In genomic region chr19:4810746-4811062, GRCm38 (mm10) we compare ENCODE assay signal across 8 mouse cellular contexts. TPM values are rescaled to one million over a fixed set of nuclear protein-coding genes. Genes with fewer than 3 reads are reported as not detected.
A peak's percentile ranks its signal among the peaks of the same experiment; 100 is the strongest.
DNase-seq lines count a peak whose midpoint lies in the region; ATAC-seq and TF ChIP-seq lines count a peak whose summit lies in the region.

No protein-coding gene starts in this region.

- no peak for ATAC-seq in forebrain, embryonic 14.5 days
- no peak for ATAC-seq in liver, embryonic 15.5 days (ENCODE audit: insufficient read depth)
- no peak for ATAC-seq in inflammation-experienced regulatory T-cells, adult 6 months

- H3K4me1 ChIP-seq in E14TG2a.4 (replicated peaks; ENCODE audit: low read depth, low read length), result peaks cover 39% of the 10 kb centered on the region
- H3K4me1 ChIP-seq in forebrain, embryonic 14.5 days (ENCODE audit: control insufficient read depth, insufficient read depth, low read length), result peaks cover 17% of the 10 kb centered on the region
- H3K4me1 ChIP-seq in liver, embryonic 15.5 days (replicated peaks), result peaks cover 32% of the 10 kb centered on the region

- peak overlapping the region; percentile 99 for H3K4me3 ChIP-seq in E14TG2a.4 (replicated peaks; ENCODE audit: low read length)
- H3K4me3 ChIP-seq in forebrain, embryonic 14.5 days (ENCODE audit: low read depth, low read length), result peak overlapping the region; percentile 79
- peak overlapping the region; percentile 83 for H3K4me3 ChIP-seq in liver, embryonic 15.5 days (replicated peaks)

- TF ChIP-seq CTCF in E14TG2a.4 (conservative IDR thresholded peaks at IDR 0.05; ENCODE audit: low read length), result no peak

- peak; percentile 20 for DNase-seq in heart, adult 8-10 months (ENCODE audit: low spot score)
- no peak for DNase-seq in heart, adult 11 months
- DNase-seq in forebrain, embryonic 14.5 days (ENCODE audit: low spot score), result no peak
- no peak for DNase-seq in cerebellum, adult 11 months
- DNase-seq in ovary, adult 18-20 months (ENCODE audit: low spot score), result no peak

- peaks cover 39% of the 10 kb centered on the region for H3K36me3 ChIP-seq in E14TG2a.4 (ENCODE audit: insufficient read depth, low read length)
- H3K36me3 ChIP-seq in forebrain, embryonic 14.5 days (ENCODE audit: control insufficient read depth, insufficient read depth, low read length), result no peaks in the 10 kb centered on the region
- H3K36me3 ChIP-seq in liver, embryonic 15.5 days (replicated peaks), result no peaks in the 10 kb centered on the region

- H3K9ac ChIP-seq in forebrain, embryonic 14.5 days (ENCODE audit: low read length), result peak overlapping the region; percentile 84
- peak overlapping the region; percentile 82 for H3K9ac ChIP-seq in liver, embryonic 15.5 days

- peak overlapping the region; percentile 87 for H3K27ac ChIP-seq in forebrain, embryonic 14.5 days (ENCODE audit: low read depth, low read length)
- H3K27ac ChIP-seq in liver, embryonic 15.5 days (replicated peaks), result peak overlapping the region; percentile 94

- H3K27me3 ChIP-seq in E14TG2a.4 (ENCODE audit: insufficient read depth, low read length), result no peaks in the 10 kb centered on the region
- no peaks in the 10 kb centered on the region for H3K27me3 ChIP-seq in forebrain, embryonic 14.5 days (replicated peaks; ENCODE audit: control insufficient read depth, insufficient read depth, low read length)
- H3K27me3 ChIP-seq in liver, embryonic 15.5 days, result no peaks in the 10 kb centered on the region

- peak overlapping the region; percentile 88 for H3K4me2 ChIP-seq in forebrain, embryonic 14.5 days (ENCODE audit: low read length)
- peak overlapping the region; percentile 76 for H3K4me2 ChIP-seq in liver, embryonic 15.5 days

- no peaks in the 10 kb centered on the region for H3K9me3 ChIP-seq in E14TG2a.4 (ENCODE audit: low read length)
- 0 out of 2 replicates have a peak, but pooled peaks cover 2% of the 10 kb centered on the region for H3K9me3 ChIP-seq in forebrain, embryonic 14.5 days (replicated peaks; ENCODE audit: control insufficient read depth, low read length)
- H3K9me3 ChIP-seq in liver, embryonic 15.5 days (replicated peaks), result no peaks in the 10 kb centered on the region

- WGBS in forebrain, embryonic 14.5 days, result under 1% methylated on average over 17 of the region's 17 CpGs
- WGBS in liver, embryonic 15.5 days (ENCODE audit: insufficient replicate concordance), result under 1% methylated on average over 17 of the region's 17 CpGs

RNA-seq across cellular contexts. Expression of gene Gm21992, which starts 0.7 kb away (rescaled TPM):
- 10 to 100 TPM; 10.8 to 23.0 (median 16.2) TPM for total RNA-seq in heart, adult 8-10 months (2022)
- polyA plus RNA-seq in forebrain, embryonic 14.5 days (2014; fragmentation: Nextera tagmentation; extraction: Ambion mirVana), result 9.4 TPM in 2 replicates
- polyA plus RNA-seq in liver, embryonic 15.5 days (2015; fragmentation: Nextera tagmentation; extraction: Ambion mirVana), result 11.6 and 12.7 TPM in 2 replicates
- polyA plus RNA-seq in inflammation-experienced regulatory T-cells, adult 6 months (2017; shearing (Covaris generic)), result 10 to 100 TPM; 32.0 to 43.4 (median 35.6) TPM

RNA-seq across cellular contexts. Expression of gene Rbm14, which starts 0.7 kb away (rescaled TPM):
- 10 to 100 TPM; 16.4 to 23.3 (median 17.3) TPM for total RNA-seq in heart, adult 8-10 months (2022)
- polyA plus RNA-seq in forebrain, embryonic 14.5 days (2014; fragmentation: Nextera tagmentation; extraction: Ambion mirVana), result 69.1 and 79.5 TPM in 2 replicates
- polyA plus RNA-seq in liver, embryonic 15.5 days (2015; fragmentation: Nextera tagmentation; extraction: Ambion mirVana), result 37.5 and 41.4 TPM in 2 replicates
- 10 to 100 TPM; 18.8 to 43.7 (median 19.1) TPM for polyA plus RNA-seq in inflammation-experienced regulatory T-cells, adult 6 months (2017; shearing (Covaris generic))

RNA-seq across cellular contexts. Expression of gene Rbm4, which starts 17.0 kb away (rescaled TPM):
- 10 to 100 TPM; 38.2 to 44.5 (median 43.4) TPM for total RNA-seq in heart, adult 8-10 months (2022)
- 132 and 140 TPM in 2 replicates for polyA plus RNA-seq in forebrain, embryonic 14.5 days (2014; fragmentation: Nextera tagmentation; extraction: Ambion mirVana)
- 25.2 and 29.0 TPM in 2 replicates for polyA plus RNA-seq in liver, embryonic 15.5 days (2015; fragmentation: Nextera tagmentation; extraction: Ambion mirVana)
- 10 to 100 TPM; 30.3 to 45.0 (median 35.3) TPM for polyA plus RNA-seq in inflammation-experienced regulatory T-cells, adult 6 months (2017; shearing (Covaris generic))

RNA-seq across cellular contexts. Expression of gene Ccs, which starts 28.4 kb away (rescaled TPM):
- total RNA-seq in heart, adult 8-10 months (2022), result 10 to 100 TPM; 22.2 to 32.1 (median 28.6) TPM
- 34.3 and 40.1 TPM in 2 replicates for polyA plus RNA-seq in forebrain, embryonic 14.5 days (2014; fragmentation: Nextera tagmentation; extraction: Ambion mirVana)
- 52.4 and 61.9 TPM in 2 replicates for polyA plus RNA-seq in liver, embryonic 15.5 days (2015; fragmentation: Nextera tagmentation; extraction: Ambion mirVana)
- 10 to 100 TPM; 47.2 to 94.6 (median 80.5) TPM for polyA plus RNA-seq in inflammation-experienced regulatory T-cells, adult 6 months (2017; shearing (Covaris generic))

RNA-seq across cellular contexts. Expression of gene Ccdc87, which starts 28.5 kb away (rescaled TPM):
- total RNA-seq in heart, adult 8-10 months (2022), result under 1 TPM in 2 of 4 experiments, not detected in 2; 0.09 to 0.14 TPM
- 0.50 and 0.69 TPM in 2 replicates for polyA plus RNA-seq in forebrain, embryonic 14.5 days (2014; fragmentation: Nextera tagmentation; extraction: Ambion mirVana)
- polyA plus RNA-seq in liver, embryonic 15.5 days (2015; fragmentation: Nextera tagmentation; extraction: Ambion mirVana), result not detected in 2 replicates
- polyA plus RNA-seq in inflammation-experienced regulatory T-cells, adult 6 months (2017; shearing (Covaris generic)), result not detected
